Mouse (Mus musculus) liver, embryonic 14.5 days (tissue): ENCODE measurements around the gene Wbp4. TPM values are rescaled to one million over a fixed set of nuclear protein-coding genes. Genes with fewer than 3 reads are reported as not detected.
"Not testable (repeated sequence)": the region's sequence is repeated elsewhere in the genome, so short reads cannot be mapped to it uniquely, and the experiment has no call there.

Experiments
- ATAC-seq: fragments of 200-750 bp; cut with Nextera tagmentation; 2 replicates; pipeline ENCODE4 v1.8.0; 2017; ENCODE audit warnings: moderate number of reproducible peaks, mild to moderate bottlenecking, moderate library complexity; ENCODE audit not compliant: insufficient read depth
- DNase-seq, 3 experiments: peaks; one replicate each; pipeline ENCODE4 v3.0.0-alpha.2; 2012 to 2013; ENCODE audit warnings: low read depth in 3 of 3, low spot score in 3 of 3
- H3K27ac ChIP-seq: fragments of 300-500 bp; sonication (generic); 2 replicates; pipeline ENCODE4 v1.5.1; 2014; ENCODE audit warnings: moderate library complexity, mild to moderate bottlenecking, control low read depth, inconsistent platforms
- H3K27me3 ChIP-seq: fragments of 300-500 bp; sonication (generic); 2 replicates; pipeline ENCODE4 v1.6.1; 2014; ENCODE audit warnings: mild to moderate bottlenecking, low read length, moderate library complexity; ENCODE audit not compliant: control insufficient read depth, insufficient read depth
- H3K36me3 ChIP-seq: fragments of 300-500 bp; sonication (generic); replicated peaks from 2 replicates; pipeline ENCODE4 v1.6.1; 2014; ENCODE audit warnings: low read depth; ENCODE audit not compliant: control insufficient read depth, insufficient read depth
- H3K4me1 ChIP-seq, 2 experiments: fragments of 200-500 bp in 1 of 2; fragments of 300-500 bp in 1 of 2; sonication (generic) in 1 of 2; replicated peaks; 2 replicates each; pipeline ENCODE4 v1.6.1; 2012 to 2014; ENCODE audit warnings: antibody characterized with exemption in 1 of 2, inconsistent platforms in 1 of 2, low read length in 1 of 2; ENCODE audit not compliant: control insufficient read depth in 2 of 2, insufficient read depth in 2 of 2
- H3K4me2 ChIP-seq: fragments of 300-500 bp; sonication (generic); 2 replicates; pipeline ENCODE4 v1.6.1; 2014; ENCODE audit warnings: low read depth, mild to moderate bottlenecking, control low read depth, moderate library complexity
- H3K4me3 ChIP-seq, 2 experiments: fragments of 200-500 bp in 1 of 2; fragments of 300-500 bp in 1 of 2; sonication (generic) in 1 of 2; 2 replicates each; pipeline ENCODE4 v1.5.1; 2012 to 2014; ENCODE audit warnings: low read depth in 2 of 2, low read length in 2 of 2, mild to moderate bottlenecking in 2 of 2, control low read depth in 1 of 2, inconsistent platforms in 1 of 2, moderate library complexity in 1 of 2; ENCODE audit not compliant: insufficient read depth in 1 of 2
- H3K9ac ChIP-seq: fragments of 300-500 bp; sonication (generic); replicated peaks from 2 replicates; pipeline ENCODE4 v1.6.1; 2014; ENCODE audit warnings: mild to moderate bottlenecking, control low read depth, moderate library complexity
- H3K9me3 ChIP-seq: fragments of 300-500 bp; sonication (generic); 2 replicates; pipeline ENCODE4 v1.6.1; 2016; ENCODE audit warnings: low read length, mixed read lengths; ENCODE audit not compliant: control insufficient read depth
- CTCF ChIP-seq: IDR thresholded peaks from 2 replicates; pipeline ENCODE4 v1.5.1; 2016; ENCODE audit warnings: antibody characterized with exemption, low read depth, control low read depth
- EP300 ChIP-seq: IDR thresholded peaks from 2 replicates; pipeline ENCODE4 v1.6.1; 2016; ENCODE audit warnings: antibody characterized with exemption, low read depth
- WGBS: fragments of 180-500 bp; shearing (Covaris S2); extraction: QIAGEN DNeasy Blood & Tissue Kit; methylation state at CpG from one replicate; pipeline ENCODE4 v1.1.7; 2014; ENCODE audit not compliant: insufficient replicate concordance; 5-methylcytosine and 5-hydroxymethylcytosine counted together
- polyA plus RNA-seq, 2 experiments: library from polyadenylated mRNA; depleted of rRNA in 1 of 2; stranded (reverse) in 1 of 2; unstranded in 1 of 2; fragments of >200 nt; fragmentation: Nextera tagmentation in 1 of 2; extraction: Ambion mirVana in 1 of 2; gene quantifications; 2 replicates each; pipeline versions ENCODE4 v1.2.1 to v1.2.3; 2012 to 2014

The Wbp4 gene
- polyA plus RNA-seq, 2 experiments: 6.2 to 14.2 TPM

GRCm38 (mm10) chr14:79441441-79441840 lies 39.9 kb downstream of the Wbp4 start:
- no peak overlapping the region for H3K9ac ChIP-seq
- 34% methylated on average over 5 of the region's 5 CpGs for WGBS
- H3K27me3 ChIP-seq: no peaks in the 10 kb centered on the region
- no peak overlapping the region for H3K27ac ChIP-seq
- DNase-seq (no peak), ATAC-seq (no peak)
- TF ChIP-seq CTCF: no peak
- TF ChIP-seq EP300: no peak
- H3K9me3 ChIP-seq: no peaks in the 10 kb centered on the region
- peaks cover 4 to 5% of the 10 kb centered on the region in 2 experiments; a peak in 3 of 4 replicates for H3K4me1 ChIP-seq
- no peak overlapping the region for H3K4me2 ChIP-seq
- no peak overlapping the region for H3K4me3 ChIP-seq
- no peaks in the 10 kb centered on the region for H3K36me3 ChIP-seq

- Histone ChIP-seq H3K4me2 (no peak overlapping the region), H3K4me3 (no peak overlapping the region), H3K4me1 (peaks cover 4 to 5% of the 10 kb centered on the region in 2 experiments; a peak in 3 of 4 replicates), H3K9ac (no peak overlapping the region), H3K27ac (no peak overlapping the region), H3K9me3 (no peaks in the 10 kb centered on the region), H3K36me3 (no peaks in the 10 kb centered on the region), H3K27me3 (no peaks in the 10 kb centered on the region)
- ATAC-seq (no peak; the same call in 1 of the 2 replicates), DNase-seq (no peak)
- no peak for TF ChIP-seq EP300
- TF ChIP-seq CTCF: no peak
- WGBS: 52% methylated on average over 2 of the region's 2 CpGs
Observed at GRCm38 (mm10) chr14:79440655-79441054, 40.7 kb downstream of the Wbp4 start.

- H3K36me3 ChIP-seq: no peaks in the 10 kb centered on the region
- no peak overlapping the region for H3K27ac ChIP-seq
- DNase-seq: no peak
- no peaks in the 10 kb centered on the region for H3K4me1 ChIP-seq
- 37% methylated on average over 1 of the region's 1 CpGs for WGBS
- ATAC-seq: no peak
- H3K9ac ChIP-seq: no peak overlapping the region
- no peaks in the 10 kb centered on the region for H3K27me3 ChIP-seq
- H3K9me3 ChIP-seq: no peaks in the 10 kb centered on the region
- no peak overlapping the region for H3K4me2 ChIP-seq
- no peak overlapping the region for H3K4me3 ChIP-seq
- TF ChIP-seq EP300 (no peak), CTCF (no peak)
Observed at GRCm38 (mm10) chr14:79434068-79434467, 47.3 kb downstream of the Wbp4 start.

- H3K4me3 ChIP-seq: peak overlapping the region; percentile 58 to 59; a peak in 3 of 4 replicates
- H3K4me1 ChIP-seq, H3K36me3 ChIP-seq, H3K9me3 ChIP-seq, DNase-seq, H3K27me3 ChIP-seq: not testable (repeated sequence)
- H3K9ac ChIP-seq: peak overlapping the region; percentile 66
- peak; percentile 51 for ATAC-seq
- H3K27ac ChIP-seq: peak overlapping the region; percentile 91
- H3K4me2 ChIP-seq: peak overlapping the region; percentile 55
- 77% methylated on average over 6 of the region's 59 CpGs for WGBS
Observed at GRCm38 (mm10) chr14:79426730-79427365, 54.5 kb downstream of the Wbp4 start.

GRCm38 (mm10) chr14:79425979-79426729 lies 55.2 kb downstream of the Wbp4 start, which contains the start of gene Kbtbd7:
Gene Kbtbd7, plus strand, starts transcription at chr14:79426511.
- Histone ChIP-seq H3K4me3 (peak within 1 kb of the TSS; percentile 58 to 59), H3K9ac (peak within 1 kb of the TSS; percentile 66), H3K4me1 (peaks cover 0 to 6% of the 10 kb centered on the region in 2 experiments; a peak in 1 of 4 replicates), H3K4me2 (peak within 1 kb of the TSS; percentile 55), H3K36me3 (no peaks in the 10 kb centered on the region; the same call in 1 of the 2 replicates), H3K27ac (peak within 1 kb of the TSS; percentile 91), H3K27me3 (no peaks in the 10 kb centered on the region), H3K9me3 (no peaks in the 10 kb centered on the region)
- 0% methylated on average over 42 of the region's 44 CpGs for WGBS
- ATAC-seq: peak; percentile 99
- DNase-seq: peak; percentile 92 to 95 (median 94)
- TF ChIP-seq CTCF (no peak), EP300 (peak; percentile 17; the same call in 1 of the 2 replicates)
